Mouse (Mus musculus): ENCODE results near the gene Josd2. TPM values are rescaled to one million over a fixed set of nuclear protein-coding genes. Genes with fewer than 3 reads are reported as not detected.

The Josd2 gene
- polyA plus RNA-seq, 1 experiment: 99.2 TPM

GRCm38 (mm10) chr7:44494681-44495080 is 26.9 kb downstream of the Josd2 start:
- Histone ChIP-seq H3K36me3 (ENCODE audit: control insufficient read depth, insufficient read depth, low read length) (peaks cover 18% of the 10 kb centered on the region), H3K27ac (ENCODE audit: insufficient read depth, low read depth, low read length) (no peak overlapping the region), H3K4me3 (ENCODE audit: low read depth, low read length) (no peak overlapping the region), H3K27me3 (ENCODE audit: control insufficient read depth, insufficient read depth, low read length) (no peaks in the 10 kb centered on the region), H3K4me1 (ENCODE audit: control insufficient read depth, insufficient read depth, insufficient read length, low read length) (peaks cover 2% of the 10 kb centered on the region)
- 94% methylated on average over 12 of the region's 12 CpGs for WGBS
- TF ChIP-seq POLR2A (IDR thresholded peaks at IDR 0.05; ENCODE audit: low read depth, low read length) (no peak), CTCF (IDR thresholded peaks at IDR 0.05; ENCODE audit: extremely low read depth, insufficient read length, insufficient replicate concordance, low read depth, low read length) (no peak)

- TF ChIP-seq CTCF (IDR thresholded peaks at IDR 0.05; ENCODE audit: extremely low read depth, insufficient read length, insufficient replicate concordance, low read depth, low read length): no peak
- no peak for TF ChIP-seq POLR2A (IDR thresholded peaks at IDR 0.05; ENCODE audit: low read depth, low read length)
- no peak overlapping the region for H3K27ac ChIP-seq (ENCODE audit: insufficient read depth, low read depth, low read length)
- H3K27me3 ChIP-seq (ENCODE audit: control insufficient read depth, insufficient read depth, low read length): no peaks in the 10 kb centered on the region
- H3K36me3 ChIP-seq (ENCODE audit: control insufficient read depth, insufficient read depth, low read length): peaks cover 18% of the 10 kb centered on the region
- WGBS: 79% methylated on average over 7 of the region's 7 CpGs
- peaks cover 2% of the 10 kb centered on the region for H3K4me1 ChIP-seq (ENCODE audit: control insufficient read depth, insufficient read depth, insufficient read length, low read length)
- no peak overlapping the region for H3K4me3 ChIP-seq (ENCODE audit: low read depth, low read length)
Measured at GRCm38 (mm10) chr7:44495086-44495485, 27.3 kb downstream of the Josd2 start.

- under 1% methylated on average over 58 of the region's 58 CpGs for WGBS
- TF ChIP-seq CTCF (IDR thresholded peaks at IDR 0.05; ENCODE audit: extremely low read depth, insufficient read length, insufficient replicate concordance, low read depth, low read length): peak; percentile 15; the same call in 1 of the 2 replicates
- TF ChIP-seq POLR2A (IDR thresholded peaks at IDR 0.05; ENCODE audit: low read depth, low read length): no peak; the same call in 1 of the 2 replicates
- H3K36me3 ChIP-seq (ENCODE audit: control insufficient read depth, insufficient read depth, low read length): peaks cover 11% of the 10 kb centered on the region
- peak within 1 kb of the TSS; percentile 92 for H3K4me3 ChIP-seq (ENCODE audit: low read depth, low read length)
- H3K4me1 ChIP-seq (ENCODE audit: control insufficient read depth, insufficient read depth, insufficient read length, low read length): peaks cover 2% of the 10 kb centered on the region
- H3K27me3 ChIP-seq (ENCODE audit: control insufficient read depth, insufficient read depth, low read length): no peaks in the 10 kb centered on the region
- peak within 1 kb of the TSS; percentile 86 for H3K27ac ChIP-seq (ENCODE audit: insufficient read depth, low read depth, low read length)
Measured at GRCm38 (mm10) chr7:44495992-44496770, 28.4 kb downstream of the Josd2 start, which contains the start of the genes Emc10 and Fam71e1. Emc10 (minus strand) TSS chr7:44496529. Fam71e1 (plus strand) TSS chr7:44496581.

GRCm38 (mm10) chr7:44496771-44497109 is 29.0 kb downstream of the Josd2 start:
- 1% methylated on average over 26 of the region's 26 CpGs for WGBS
- H3K27ac ChIP-seq (ENCODE audit: insufficient read depth, low read depth, low read length): peak overlapping the region; percentile 50; the same call in 1 of the 2 replicates
- no peak for TF ChIP-seq POLR2A (IDR thresholded peaks at IDR 0.05; ENCODE audit: low read depth, low read length)
- TF ChIP-seq CTCF (IDR thresholded peaks at IDR 0.05; ENCODE audit: extremely low read depth, insufficient read length, insufficient replicate concordance, low read depth, low read length): no peak
- H3K27me3 ChIP-seq (ENCODE audit: control insufficient read depth, insufficient read depth, low read length): no peaks in the 10 kb centered on the region
- peak overlapping the region; percentile 92 for H3K4me3 ChIP-seq (ENCODE audit: low read depth, low read length)
- H3K4me1 ChIP-seq (ENCODE audit: control insufficient read depth, insufficient read depth, insufficient read length, low read length): peaks cover 2% of the 10 kb centered on the region
- H3K36me3 ChIP-seq (ENCODE audit: control insufficient read depth, insufficient read depth, low read length): peaks cover 10% of the 10 kb centered on the region

- no peaks in the 10 kb centered on the region for H3K27me3 ChIP-seq (ENCODE audit: control insufficient read depth, insufficient read depth, low read length)
- H3K4me3 ChIP-seq (ENCODE audit: low read depth, low read length): no peak overlapping the region
- no peak overlapping the region for H3K27ac ChIP-seq (ENCODE audit: insufficient read depth, low read depth, low read length)
- 82% methylated on average over 10 of the region's 10 CpGs for WGBS
- no peak for TF ChIP-seq CTCF (IDR thresholded peaks at IDR 0.05; ENCODE audit: extremely low read depth, insufficient read length, insufficient replicate concordance, low read depth, low read length)
- no peak for TF ChIP-seq POLR2A (IDR thresholded peaks at IDR 0.05; ENCODE audit: low read depth, low read length)
- H3K36me3 ChIP-seq (ENCODE audit: control insufficient read depth, insufficient read depth, low read length): peaks cover 3% of the 10 kb centered on the region
- H3K4me1 ChIP-seq (ENCODE audit: control insufficient read depth, insufficient read depth, insufficient read length, low read length): peaks cover 2% of the 10 kb centered on the region
Measured at GRCm38 (mm10) chr7:44497361-44498055, 29.7 kb downstream of the Josd2 start.

- no peak overlapping the region for H3K27ac ChIP-seq (ENCODE audit: insufficient read depth, low read depth, low read length)
- WGBS: 47% methylated on average over 1 of the region's 1 CpGs
- H3K4me3 ChIP-seq (ENCODE audit: low read depth, low read length): no peak overlapping the region
- H3K27me3 ChIP-seq (ENCODE audit: control insufficient read depth, insufficient read depth, low read length): no peaks in the 10 kb centered on the region
- TF ChIP-seq POLR2A (IDR thresholded peaks at IDR 0.05; ENCODE audit: low read depth, low read length) (no peak), CTCF (IDR thresholded peaks at IDR 0.05; ENCODE audit: extremely low read depth, insufficient read length, insufficient replicate concordance, low read depth, low read length) (no peak)
- peaks cover 2% of the 10 kb centered on the region for H3K4me1 ChIP-seq (ENCODE audit: control insufficient read depth, insufficient read depth, insufficient read length, low read length)
- H3K36me3 ChIP-seq (ENCODE audit: control insufficient read depth, insufficient read depth, low read length): no peaks in the 10 kb centered on the region
Measured at GRCm38 (mm10) chr7:44498922-44499321, 31.1 kb downstream of the Josd2 start.

- no peak for TF ChIP-seq CTCF (IDR thresholded peaks at IDR 0.05; ENCODE audit: extremely low read depth, insufficient read length, insufficient replicate concordance, low read depth, low read length)
- no peak for TF ChIP-seq POLR2A (IDR thresholded peaks at IDR 0.05; ENCODE audit: low read depth, low read length)
- WGBS: 33% methylated on average over 20 of the region's 20 CpGs
Measured at GRCm38 (mm10) chr7:44500046-44500445, 32.3 kb downstream of the Josd2 start.

More at GRCm38 (mm10) chr7:44500046-44500445, 32.3 kb downstream of the Josd2 start:
- Histone ChIP-seq H3K27ac (ENCODE audit: insufficient read depth, low read depth, low read length) (no peak overlapping the region), H3K36me3 (ENCODE audit: control insufficient read depth, insufficient read depth, low read length) (no peaks in the 10 kb centered on the region), H3K27me3 (ENCODE audit: control insufficient read depth, insufficient read depth, low read length) (no peaks in the 10 kb centered on the region), H3K4me1 (ENCODE audit: control insufficient read depth, insufficient read depth, insufficient read length, low read length) (peaks cover 2% of the 10 kb centered on the region; the same call in 1 of the 2 replicates), H3K4me3 (ENCODE audit: low read depth, low read length) (no peak overlapping the region)
